25 mouse cellular contexts compared by ENCODE assay signal in the genomic region with DNA sequence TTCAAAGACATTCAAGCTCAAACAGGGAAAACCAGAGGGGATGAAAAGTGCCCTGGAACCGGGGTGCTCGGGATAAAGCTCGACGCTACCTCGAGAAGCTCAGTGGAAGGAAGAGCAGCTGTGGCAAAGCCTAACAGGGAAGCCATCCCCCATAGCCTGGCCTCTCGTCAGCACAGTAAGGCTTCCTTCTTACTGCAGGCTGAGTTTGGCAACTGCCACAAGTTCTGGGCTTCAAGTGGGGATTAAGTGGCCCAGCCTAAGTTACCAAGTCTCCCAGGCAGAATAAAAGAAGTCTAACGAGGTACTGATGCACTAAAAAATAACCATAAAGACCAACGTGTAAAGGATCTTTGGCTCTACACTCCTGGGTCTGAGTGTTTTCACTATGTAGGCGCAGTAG. TPM values are rescaled to one million over a fixed set of nuclear protein-coding genes. Genes with fewer than 3 reads are reported as not detected.
A peak's percentile ranks its signal among the peaks of the same experiment; 100 is the strongest.
DNase-seq lines count a peak whose midpoint lies in the region; ATAC-seq lines count a peak whose summit lies in the region.
"Had no signal": no experiment of that assay in that cellular context is flagged by ENCODE, and none has a peak within 500 bp of the region (broad histone marks: within the 10 kb centered on the region; RNA-seq: fewer than 3 reads in every experiment).

No protein-coding gene starts in this region.

- H3K4me1 ChIP-seq in heart, embryonic 13.5 days: peaks cover 42% of the 10 kb centered on the region
- H3K4me1 ChIP-seq in kidney, embryonic 15.5 days: peaks cover 42% of the 10 kb centered on the region
- peaks cover 76% of the 10 kb centered on the region for H3K4me1 ChIP-seq in liver, embryonic 13.5 days (replicated peaks)
- peaks cover 3% of the 10 kb centered on the region for H3K4me1 ChIP-seq in midbrain, embryonic 11.5 days (ENCODE audit: control insufficient read depth, insufficient read depth, low read length)
- peaks cover 13% of the 10 kb centered on the region for H3K4me1 ChIP-seq in midbrain, embryonic 13.5 days (replicated peaks)

- H3K36me3 ChIP-seq in heart, embryonic 13.5 days: peaks cover 94% of the 10 kb centered on the region
- peaks cover 94% of the 10 kb centered on the region for H3K36me3 ChIP-seq in kidney, embryonic 15.5 days
- H3K36me3 ChIP-seq in liver, embryonic 13.5 days: peaks cover 97% of the 10 kb centered on the region
- H3K36me3 ChIP-seq in midbrain, embryonic 11.5 days (ENCODE audit: control insufficient read depth, insufficient read depth, low read length): peaks cover 52% of the 10 kb centered on the region
- H3K36me3 ChIP-seq in midbrain, embryonic 13.5 days: peaks cover 91% of the 10 kb centered on the region

- no peak for DNase-seq in heart, postnatal 4 days
- DNase-seq in kidney, postnatal 36 days: no peak
- DNase-seq in liver, embryonic 13.5 days: no peak
- no peak for DNase-seq in liver
- peak; percentile 51 for DNase-seq in midbrain, embryonic 11.5 days (ENCODE audit: low spot score, missing footprints)
- DNase-seq: adrenal gland, postnatal 25 days; cerebellum, adult 11-12 months; cerebellum, adult 9-11 months; embryo, embryonic 11 days; gastrocnemius, postnatal 14 days; right cerebral cortex, postnatal 25 days had no signal

- H3K27ac ChIP-seq in heart, embryonic 13.5 days (replicated peaks): peak overlapping the region; percentile 84
- H3K27ac ChIP-seq in kidney, embryonic 15.5 days: 0 out of 2 replicates have a peak overlapping the region, but pooled peaks have one; percentile 69
- H3K27ac ChIP-seq in liver, embryonic 13.5 days: peak overlapping the region; percentile 79; the same call in 1 of the 2 replicates
- no peak overlapping the region for H3K27ac ChIP-seq in midbrain, embryonic 11.5 days (ENCODE audit: low read depth, low read length)
- no peak overlapping the region for H3K27ac ChIP-seq in midbrain, embryonic 13.5 days
- H3K27ac ChIP-seq: embryonic facial prominence, embryonic 12.5 days; hindbrain, embryonic 12.5 days; hindbrain, postnatal 0 days; layer of hippocampus, adult 2 months; left cerebral cortex, adult 2 months; lung, embryonic 15.5 days; stomach, embryonic 15.5 days had no signal

- H3K4me2 ChIP-seq in heart, embryonic 13.5 days: peak overlapping the region; percentile 96; the same call in 1 of the 2 replicates
- H3K4me2 ChIP-seq in kidney, embryonic 15.5 days: no peak overlapping the region
- no peak overlapping the region for H3K4me2 ChIP-seq in liver, embryonic 13.5 days
- no peak overlapping the region for H3K4me2 ChIP-seq in midbrain, embryonic 11.5 days
- H3K4me2 ChIP-seq in midbrain, embryonic 13.5 days (replicated peaks): no peak overlapping the region
- H3K4me2 ChIP-seq: embryonic facial prominence, embryonic 12.5 days; hindbrain, embryonic 12.5 days; intestine, embryonic 15.5 days; lung, embryonic 15.5 days; stomach, embryonic 15.5 days had no signal

- no peak for ATAC-seq in heart, embryonic 13.5 days (ENCODE audit: extremely low read depth, insufficient number of reproducible peaks, low FRiP score, low TSS enrichment)
- no peak for ATAC-seq in kidney, embryonic 15.5 days (replicated peaks; ENCODE audit: low FRiP score)
- ATAC-seq in liver, embryonic 13.5 days (ENCODE audit: low read depth): no peak
- ATAC-seq in midbrain, embryonic 11.5 days (ENCODE audit: low FRiP score): no peak
- ATAC-seq in midbrain, embryonic 13.5 days: no peak
- ATAC-seq: CD4-positive, CD25-positive, alpha-beta regulatory T cell, adult 4 months; forebrain, embryonic 14.5 days; hindbrain, postnatal 0 days; midbrain, embryonic 16.5 days had no signal

- no peaks in the 10 kb centered on the region for H3K27me3 ChIP-seq in heart, embryonic 13.5 days (replicated peaks)
- no peaks in the 10 kb centered on the region for H3K27me3 ChIP-seq in kidney, embryonic 15.5 days
- H3K27me3 ChIP-seq in liver, embryonic 13.5 days: no peaks in the 10 kb centered on the region
- H3K27me3 ChIP-seq in midbrain, embryonic 11.5 days (ENCODE audit: control insufficient read depth, insufficient read depth, low read length): no peaks in the 10 kb centered on the region
- no peaks in the 10 kb centered on the region for H3K27me3 ChIP-seq in midbrain, embryonic 13.5 days
- H3K27me3 ChIP-seq: embryonic facial prominence, embryonic 12.5 days; hindbrain, embryonic 12.5 days; intestine, embryonic 15.5 days; lung, embryonic 15.5 days; stomach, embryonic 15.5 days had no signal

- H3K9me3 ChIP-seq in heart, embryonic 13.5 days: no peaks in the 10 kb centered on the region
- no peaks in the 10 kb centered on the region for H3K9me3 ChIP-seq in kidney, embryonic 15.5 days (replicated peaks)
- no peaks in the 10 kb centered on the region for H3K9me3 ChIP-seq in liver, embryonic 13.5 days (replicated peaks)
- H3K9me3 ChIP-seq in midbrain, embryonic 11.5 days (ENCODE audit: control insufficient read depth, low read length): no peaks in the 10 kb centered on the region
- H3K9me3 ChIP-seq in midbrain, embryonic 13.5 days: no peaks in the 10 kb centered on the region
- H3K9me3 ChIP-seq: embryonic facial prominence, embryonic 12.5 days; hindbrain, embryonic 12.5 days; intestine, embryonic 15.5 days; lung, embryonic 15.5 days; stomach, embryonic 15.5 days had no signal

- no peak overlapping the region for H3K4me3 ChIP-seq in heart, embryonic 13.5 days
- no peak overlapping the region for H3K4me3 ChIP-seq in kidney, embryonic 15.5 days (replicated peaks)
- no peak overlapping the region for H3K4me3 ChIP-seq in liver, embryonic 13.5 days (replicated peaks)
- H3K4me3 ChIP-seq in midbrain, embryonic 11.5 days (ENCODE audit: low read depth, low read length): no peak overlapping the region
- H3K4me3 ChIP-seq in midbrain, embryonic 13.5 days (replicated peaks): no peak overlapping the region
- H3K4me3 ChIP-seq: embryonic facial prominence, embryonic 12.5 days; hindbrain, embryonic 12.5 days; intestine, embryonic 15.5 days; layer of hippocampus, adult 2 months; left cerebral cortex, adult 2 months; lung, embryonic 15.5 days; stomach, embryonic 15.5 days had no signal

- WGBS in heart, embryonic 13.5 days: 82% methylated on average over 9 of the region's 9 CpGs
- 94% methylated on average over 9 of the region's 9 CpGs for WGBS in kidney, embryonic 15.5 days
- WGBS in liver, embryonic 13.5 days (ENCODE audit: insufficient replicate concordance): 87% methylated on average over 9 of the region's 9 CpGs
- 95% methylated on average over 9 of the region's 9 CpGs for WGBS in midbrain, embryonic 11.5 days
- 89% methylated on average over 9 of the region's 9 CpGs for WGBS in midbrain, embryonic 13.5 days

- peak overlapping the region; percentile 6; the same call in 1 of the 2 replicates for H3K9ac ChIP-seq in heart, embryonic 13.5 days
- H3K9ac ChIP-seq in kidney, embryonic 15.5 days: no peak overlapping the region
- H3K9ac ChIP-seq in liver, embryonic 13.5 days: no peak overlapping the region
- no peak overlapping the region for H3K9ac ChIP-seq in midbrain, embryonic 11.5 days (ENCODE audit: low read length)
- no peak overlapping the region for H3K9ac ChIP-seq in midbrain, embryonic 13.5 days (replicated peaks)
- H3K9ac ChIP-seq: embryonic facial prominence, embryonic 12.5 days; hindbrain, embryonic 12.5 days; intestine, embryonic 15.5 days; lung, embryonic 15.5 days; stomach, embryonic 15.5 days had no signal

RNA-seq across cellular contexts. Expression of a gene that starts 6.1 kb away (rescaled TPM):
- polyA plus RNA-seq in heart, embryonic 13.5 days (2015; fragmentation: Nextera tagmentation; extraction: Ambion mirVana): 43.1 and 43.9 TPM in 2 replicates
- total RNA-seq in heart, postnatal 4 days (2021): 10 to 100 TPM; 67.9 to 72.7 TPM
- 74.6 and 85.1 TPM in 2 replicates for polyA plus RNA-seq in kidney, embryonic 15.5 days (2015; fragmentation: Nextera tagmentation; extraction: Ambion mirVana)
- polyA plus RNA-seq in liver, embryonic 13.5 days (2015; fragmentation: Nextera tagmentation; extraction: Ambion mirVana): 76.1 and 81.9 TPM in 2 replicates
- 48.4 and 55.4 TPM in 2 replicates for polyA plus RNA-seq in midbrain, embryonic 11.5 days (2014; fragmentation: Nextera tagmentation; extraction: Ambion mirVana)
- 54.7 and 55.5 TPM in 2 replicates for polyA plus RNA-seq in midbrain, embryonic 13.5 days (2015; fragmentation: Nextera tagmentation; extraction: Ambion mirVana)

Comparison
In these comparisons a context has a peak if more than half of its experiments do, and no peak if none do; other contexts are left out.
1. H3K27ac ChIP-seq: peak in heart, embryonic 13.5 days (single experiment), kidney, embryonic 15.5 days (single experiment) and liver, embryonic 13.5 days (single experiment); none in midbrain, embryonic 11.5 days (single experiment) and midbrain, embryonic 13.5 days (single experiment).